Mouse (Mus musculus): Measurements from ENCODE around the gene Palm2. TPM values are rescaled to one million over a fixed set of nuclear protein-coding genes. Genes with fewer than 3 reads are reported as not detected.

Palm2 gene
- polyA plus RNA-seq, 1 experiment: not detected

DNA sequence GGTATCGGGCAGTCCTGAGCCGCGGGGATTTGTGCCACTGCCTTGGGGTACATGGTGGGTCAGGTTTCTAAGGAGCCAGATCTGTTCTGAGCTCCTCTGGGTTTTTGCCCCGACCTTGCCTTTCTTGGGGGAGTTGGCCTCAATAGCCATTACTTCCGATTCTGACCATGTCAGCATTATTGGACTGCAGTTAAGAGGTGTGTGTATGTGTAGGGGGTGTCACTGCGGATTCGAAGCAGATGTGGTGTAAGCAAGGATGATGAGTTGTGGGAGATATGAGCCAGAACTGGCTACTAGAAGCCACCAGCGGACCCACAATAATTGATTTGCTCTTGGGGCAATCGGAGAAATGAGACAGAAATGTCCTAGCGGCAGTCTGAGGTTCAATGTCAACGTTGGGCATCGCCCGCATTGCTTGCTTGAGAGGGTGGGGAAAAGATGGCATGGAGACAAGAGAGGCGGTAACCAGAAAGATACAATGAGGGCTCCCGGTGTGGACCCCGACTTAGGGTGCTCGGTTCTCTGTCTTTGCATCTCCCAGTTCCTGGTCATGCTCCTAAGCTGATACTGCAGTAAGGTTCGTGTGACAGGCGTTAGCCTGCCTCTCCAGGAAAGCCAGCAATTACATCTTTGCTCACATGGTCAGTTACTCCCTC, 786 bp downstream of the Palm2 start:
- H3K4me3 ChIP-seq (ENCODE audit: insufficient read depth, low read depth, low read length): peak overlapping the region; percentile 59
- peak overlapping the region; percentile 84 for H3K27ac ChIP-seq (ENCODE audit: insufficient read depth, low read depth, low read length)
- peaks cover 4% of the 10 kb centered on the region for H3K4me1 ChIP-seq (ENCODE audit: control insufficient read depth, insufficient read depth, low read length)
- whole genome bisulfite sequencing: 4% methylated on average over 19 of the region's 19 CpGs
- no peak for TF ChIP-seq CTCF (IDR thresholded peaks at IDR 0.05; ENCODE audit: insufficient read depth, low read depth, low read length)
- TF ChIP-seq POLR2A (IDR thresholded peaks at IDR 0.05; ENCODE audit: insufficient read depth, low read depth, low read length): no peak

DNA sequence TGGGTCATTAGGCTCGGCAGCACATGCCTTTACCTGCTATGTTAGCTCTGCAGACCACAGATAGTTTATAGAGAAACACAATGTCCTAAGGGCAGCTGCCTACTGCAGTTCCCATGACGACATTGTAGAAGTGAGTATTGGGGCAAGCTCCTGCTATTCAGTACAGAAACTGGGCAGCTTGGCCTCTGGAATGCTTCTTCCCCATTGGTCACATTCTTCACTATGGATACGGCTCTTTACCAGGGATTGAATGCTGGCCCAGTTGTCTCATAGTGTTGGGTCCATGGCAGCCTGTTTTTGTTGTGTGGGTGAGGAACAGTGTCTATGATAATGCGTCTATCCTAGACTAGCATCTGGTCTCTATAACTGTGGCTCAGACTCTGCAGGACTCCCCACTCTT, 2.2 kb downstream of the Palm2 start:
- 53% methylated on average over 4 of the region's 4 CpGs for WGBS
- H3K27ac ChIP-seq (ENCODE audit: insufficient read depth, low read depth, low read length): no peak overlapping the region
- no peak for TF ChIP-seq POLR2A (IDR thresholded peaks at IDR 0.05; ENCODE audit: insufficient read depth, low read depth, low read length)
- no peak for TF ChIP-seq CTCF (IDR thresholded peaks at IDR 0.05; ENCODE audit: insufficient read depth, low read depth, low read length)
- H3K4me3 ChIP-seq (ENCODE audit: insufficient read depth, low read depth, low read length): no peak overlapping the region
- peaks cover 4% of the 10 kb centered on the region for H3K4me1 ChIP-seq (ENCODE audit: control insufficient read depth, insufficient read depth, low read length)

DNA sequence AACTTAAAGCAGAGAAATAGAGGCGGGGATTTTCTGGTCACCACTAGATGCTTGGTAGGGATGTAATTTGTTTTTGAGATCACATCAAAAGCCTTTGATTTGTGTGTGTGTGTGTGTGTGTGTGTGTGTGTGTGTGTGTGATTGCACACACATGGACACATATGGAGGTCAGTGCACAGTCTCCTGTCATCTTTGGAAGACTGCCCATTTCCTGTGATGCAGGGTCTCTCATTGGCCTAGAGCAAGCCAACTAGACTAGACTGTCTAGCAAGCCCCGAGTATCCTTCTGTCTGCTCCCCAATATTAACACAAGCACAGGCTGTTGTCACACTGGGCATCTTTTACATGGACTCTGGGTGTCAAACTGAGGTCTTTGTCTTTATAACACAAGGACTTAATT, 12.0 kb downstream of the Palm2 start:
- H3K4me1 ChIP-seq (ENCODE audit: control insufficient read depth, insufficient read depth, low read length): no peaks in the 10 kb centered on the region
- H3K4me3 ChIP-seq (ENCODE audit: insufficient read depth, low read depth, low read length): no peak overlapping the region
- H3K27ac ChIP-seq (ENCODE audit: insufficient read depth, low read depth, low read length): no peak overlapping the region
- TF ChIP-seq CTCF (IDR thresholded peaks at IDR 0.05; ENCODE audit: insufficient read depth, low read depth, low read length): no peak
- TF ChIP-seq POLR2A (IDR thresholded peaks at IDR 0.05; ENCODE audit: insufficient read depth, low read depth, low read length): no peak
- 87% methylated on average over 2 of the region's 2 CpGs for WGBS

DNA sequence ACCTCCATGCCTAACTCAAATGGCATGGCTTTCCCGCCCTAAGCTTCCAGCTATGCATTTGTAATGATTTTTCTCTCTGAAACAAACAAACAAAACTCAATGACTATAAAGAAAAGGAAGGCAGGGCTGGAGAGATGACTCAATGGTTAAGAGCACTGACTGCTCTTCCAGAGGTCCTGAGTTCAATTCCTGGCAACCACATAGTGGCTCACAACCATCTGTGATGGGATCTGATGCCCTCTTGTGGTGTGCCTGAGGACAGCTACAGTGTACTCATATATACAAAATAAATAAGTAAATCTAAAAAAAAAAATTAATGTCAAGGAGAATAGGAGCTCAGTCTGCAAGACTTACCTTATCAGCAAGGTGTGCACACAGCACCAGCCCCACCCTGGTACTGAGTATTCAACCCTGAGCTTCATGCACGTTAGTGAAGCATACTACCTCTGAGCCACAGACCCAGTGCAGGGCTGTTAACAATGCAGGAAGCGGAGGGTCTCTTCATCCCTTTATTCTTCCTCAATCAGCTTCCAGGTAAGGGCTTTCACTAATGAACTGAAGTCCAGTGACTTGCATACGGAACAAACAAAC, 12.9 kb downstream of the Palm2 start:
- no peaks in the 10 kb centered on the region for H3K4me1 ChIP-seq (ENCODE audit: control insufficient read depth, insufficient read depth, low read length)
- H3K4me3 ChIP-seq (ENCODE audit: insufficient read depth, low read depth, low read length): no peak overlapping the region
- TF ChIP-seq CTCF (IDR thresholded peaks at IDR 0.05; ENCODE audit: insufficient read depth, low read depth, low read length): no peak
- no peak for TF ChIP-seq POLR2A (IDR thresholded peaks at IDR 0.05; ENCODE audit: insufficient read depth, low read depth, low read length)
- no peak overlapping the region for H3K27ac ChIP-seq (ENCODE audit: insufficient read depth, low read depth, low read length)
- 91% methylated on average over 4 of the region's 4 CpGs for WGBS

DNA sequence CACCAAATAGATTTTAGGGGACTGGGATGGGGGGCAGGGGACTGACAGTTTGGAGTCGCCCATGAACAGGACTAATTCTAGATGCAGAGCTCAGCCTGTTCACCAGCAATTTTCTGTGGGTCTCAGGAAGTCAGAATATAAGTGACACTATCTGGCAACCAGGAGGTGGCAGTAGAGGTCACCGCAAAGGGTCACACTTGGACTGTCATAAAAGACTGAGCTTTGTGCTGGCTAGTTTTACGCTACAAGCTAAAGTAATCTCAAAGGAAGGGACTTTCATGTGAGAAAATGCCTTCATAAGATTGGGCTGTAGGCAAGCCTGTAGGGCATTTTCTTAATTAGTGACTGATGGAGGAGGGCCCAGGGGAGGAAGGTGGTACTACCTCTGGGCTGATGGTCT, 17.8 kb downstream of the Palm2 start:
- TF ChIP-seq POLR2A (IDR thresholded peaks at IDR 0.05; ENCODE audit: insufficient read depth, low read depth, low read length) (no peak), CTCF (IDR thresholded peaks at IDR 0.05; ENCODE audit: insufficient read depth, low read depth, low read length) (no peak)
- Histone ChIP-seq H3K27ac (ENCODE audit: insufficient read depth, low read depth, low read length) (no peak overlapping the region), H3K4me1 (ENCODE audit: control insufficient read depth, insufficient read depth, low read length) (peaks cover 7% of the 10 kb centered on the region), H3K4me3 (ENCODE audit: insufficient read depth, low read depth, low read length) (no peak overlapping the region)
- 46% methylated on average over 3 of the region's 3 CpGs for WGBS

DNA sequence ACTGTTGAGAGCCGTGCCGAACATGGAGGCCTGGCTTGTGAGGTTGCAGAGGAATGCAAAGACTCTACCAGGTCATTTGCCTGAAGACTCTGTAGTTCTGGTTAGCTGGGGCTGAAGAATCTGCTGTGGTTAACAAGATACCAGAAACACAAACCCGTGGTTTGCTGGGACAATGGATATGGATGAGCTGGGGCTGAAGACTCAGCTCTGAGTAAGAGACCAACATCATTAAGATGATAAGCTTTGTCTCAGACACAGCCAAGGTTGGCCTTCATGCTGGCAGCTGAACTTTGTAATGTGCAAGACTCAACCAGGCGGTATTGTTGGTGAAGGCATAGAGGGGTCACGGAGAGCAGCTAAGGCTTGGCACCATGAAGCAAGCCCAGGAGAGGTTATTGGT, 18.6 kb downstream of the Palm2 start:
- no peak overlapping the region for H3K27ac ChIP-seq (ENCODE audit: insufficient read depth, low read depth, low read length)
- TF ChIP-seq POLR2A (IDR thresholded peaks at IDR 0.05; ENCODE audit: insufficient read depth, low read depth, low read length) (no peak), CTCF (IDR thresholded peaks at IDR 0.05; ENCODE audit: insufficient read depth, low read depth, low read length) (no peak)
- H3K4me1 ChIP-seq (ENCODE audit: control insufficient read depth, insufficient read depth, low read length): peaks cover 7% of the 10 kb centered on the region
- 96% methylated on average over 5 of the region's 5 CpGs for WGBS
- no peak overlapping the region for H3K4me3 ChIP-seq (ENCODE audit: insufficient read depth, low read depth, low read length)

DNA sequence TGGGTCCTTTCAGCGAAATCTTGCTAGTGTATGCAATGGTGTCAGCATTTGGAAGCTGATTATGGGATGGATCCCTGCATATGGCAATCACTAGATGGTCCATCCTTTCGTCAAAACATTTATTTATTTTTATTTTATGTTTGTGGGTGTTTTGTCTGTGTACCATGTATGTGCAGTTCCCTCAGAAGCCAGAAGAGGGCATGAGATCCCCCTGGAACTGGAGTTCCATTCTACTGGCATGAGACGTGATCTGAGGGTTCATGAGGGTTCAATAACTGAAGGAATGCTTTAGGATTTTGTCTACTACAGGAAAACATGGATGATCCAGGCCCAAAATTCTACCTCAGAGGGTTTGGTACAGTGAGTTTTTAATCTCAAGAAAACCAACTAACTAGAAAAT, 28.3 kb downstream of the Palm2 start:
- Histone ChIP-seq H3K27ac (ENCODE audit: insufficient read depth, low read depth, low read length) (no peak overlapping the region), H3K4me1 (ENCODE audit: control insufficient read depth, insufficient read depth, low read length) (no peaks in the 10 kb centered on the region), H3K4me3 (ENCODE audit: insufficient read depth, low read depth, low read length) (no peak overlapping the region)
- WGBS: 73% methylated on average over 3 of the region's 3 CpGs
- no peak for TF ChIP-seq POLR2A (IDR thresholded peaks at IDR 0.05; ENCODE audit: insufficient read depth, low read depth, low read length)
- TF ChIP-seq CTCF (IDR thresholded peaks at IDR 0.05; ENCODE audit: insufficient read depth, low read depth, low read length): no peak

DNA sequence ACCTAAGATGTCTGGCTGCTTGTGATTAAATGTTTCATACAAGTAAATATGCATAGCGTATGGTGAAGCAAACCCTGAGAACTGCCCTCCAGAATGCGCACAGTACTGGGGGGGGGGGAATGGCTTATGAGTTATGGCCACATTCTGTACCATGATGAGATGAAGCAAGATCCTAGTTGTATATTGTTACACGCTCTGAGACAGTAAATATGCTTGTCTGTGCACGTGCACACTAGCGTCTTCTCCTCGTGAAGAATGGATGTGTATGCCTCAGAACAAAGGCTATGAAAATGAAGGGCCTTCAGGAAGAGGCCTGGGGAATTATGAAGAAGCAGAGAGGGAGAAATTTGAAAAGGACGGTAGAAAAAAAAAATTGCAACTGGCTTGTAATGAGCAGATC, 48.4 kb downstream of the Palm2 start:
- WGBS: 83% methylated on average over 7 of the region's 7 CpGs
- Histone ChIP-seq H3K4me3 (ENCODE audit: insufficient read depth, low read depth, low read length) (no peak overlapping the region), H3K4me1 (ENCODE audit: control insufficient read depth, insufficient read depth, low read length) (peaks cover 2% of the 10 kb centered on the region), H3K27ac (ENCODE audit: insufficient read depth, low read depth, low read length) (no peak overlapping the region)
- TF ChIP-seq CTCF (IDR thresholded peaks at IDR 0.05; ENCODE audit: insufficient read depth, low read depth, low read length) (no peak), POLR2A (IDR thresholded peaks at IDR 0.05; ENCODE audit: insufficient read depth, low read depth, low read length) (no peak)

DNA sequence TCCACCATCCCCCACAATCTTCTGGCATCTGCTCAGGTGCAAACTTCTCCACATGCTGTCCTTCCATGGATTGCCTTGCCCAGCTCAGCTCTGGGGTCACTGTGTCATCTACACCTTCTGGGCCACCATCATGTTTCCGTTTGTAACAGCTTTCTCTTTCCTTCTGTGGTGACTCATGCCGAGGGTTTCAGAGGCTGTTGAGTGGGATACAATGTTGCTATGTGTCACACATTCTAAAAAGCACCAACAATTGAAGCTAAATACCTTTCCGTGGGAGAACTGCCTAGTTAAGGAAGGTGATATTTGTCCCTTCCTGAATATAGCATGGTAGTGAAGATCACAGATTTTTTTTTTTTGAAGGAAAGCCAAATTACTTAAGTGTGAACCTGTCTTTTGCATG, 52.3 kb downstream of the Palm2 start:
- TF ChIP-seq POLR2A (IDR thresholded peaks at IDR 0.05; ENCODE audit: insufficient read depth, low read depth, low read length) (no peak), CTCF (IDR thresholded peaks at IDR 0.05; ENCODE audit: insufficient read depth, low read depth, low read length) (no peak)
- peaks cover 2% of the 10 kb centered on the region for H3K4me1 ChIP-seq (ENCODE audit: control insufficient read depth, insufficient read depth, low read length)
- 50% methylated on average over 3 of the region's 3 CpGs for WGBS

More for the DNA sequence above, 52.3 kb downstream of the Palm2 start:
- no peak overlapping the region for H3K27ac ChIP-seq (ENCODE audit: insufficient read depth, low read depth, low read length)
- H3K4me3 ChIP-seq (ENCODE audit: insufficient read depth, low read depth, low read length): no peak overlapping the region

All from olfactory bulb, adult 2 months (tissue).